Mouse (Mus musculus) lung, postnatal 0 days (tissue): ENCODE data around the gene Tob1. TPM values are rescaled to one million over a fixed set of nuclear protein-coding genes. Genes with fewer than 3 reads are reported as not detected.

Source experiments
- ATAC-seq: fragments of 200-750 bp; cut with Nextera tagmentation; 2 replicates; pipeline ENCODE4 v1.8.0; 2017; ENCODE audit warnings: moderate library complexity
- DNase-seq: peaks from one replicate; pipeline ENCODE4 v3.0.0-alpha.2; 2016; ENCODE audit warnings: low spot score
- H3K27ac ChIP-seq: fragments of 300-500 bp; sonication (generic); 2 replicates; pipeline ENCODE4 v1.5.1; 2014; ENCODE audit warnings: antibody characterized with exemption, mild to moderate bottlenecking, low read length, mixed read lengths
- H3K27me3 ChIP-seq: fragments of 300-500 bp; sonication (generic); replicated peaks from 2 replicates; pipeline ENCODE4 v1.6.1; 2014; ENCODE audit warnings: low read length, mixed read lengths; ENCODE audit not compliant: insufficient read depth
- H3K36me3 ChIP-seq: fragments of 300-500 bp; sonication (generic); 2 replicates; pipeline ENCODE4 v1.6.1; 2014; ENCODE audit warnings: low read length, mixed read lengths; ENCODE audit not compliant: insufficient read depth
- H3K4me1 ChIP-seq: fragments of 300-500 bp; sonication (generic); 2 replicates; pipeline ENCODE4 v1.6.1; 2014; ENCODE audit warnings: antibody characterized with exemption, low read depth, low read length, mixed read lengths; ENCODE audit not compliant: insufficient read depth
- H3K4me2 ChIP-seq: fragments of 300-500 bp; sonication (generic); replicated peaks from 2 replicates; pipeline ENCODE4 v1.6.1; 2014; ENCODE audit warnings: low read depth, mild to moderate bottlenecking, low read length, moderate library complexity, mixed read lengths
- H3K4me3 ChIP-seq: fragments of 300-500 bp; sonication (generic); 2 replicates; pipeline ENCODE4 v1.5.1; 2014; ENCODE audit warnings: low read depth, low read length
- H3K9ac ChIP-seq: fragments of 300-500 bp; sonication (generic); replicated peaks from 2 replicates; pipeline ENCODE4 v1.6.1; 2014; ENCODE audit warnings: low read depth, mild to moderate bottlenecking
- H3K9me3 ChIP-seq: fragments of 300-500 bp; sonication (generic); 2 replicates; pipeline ENCODE4 v1.6.1; 2016; ENCODE audit warnings: low read length, mixed read lengths
- CTCF ChIP-seq: IDR thresholded peaks from 2 replicates; pipeline ENCODE4 v1.5.1; 2016; ENCODE audit warnings: antibody characterized with exemption, mild to moderate bottlenecking
- EP300 ChIP-seq: IDR thresholded peaks from 2 replicates; pipeline ENCODE4 v1.6.1; 2016; ENCODE audit warnings: antibody characterized with exemption, mild to moderate bottlenecking, control low read depth
- WGBS: fragments of 180-500 bp; shearing (Covaris S2); extraction: QIAGEN DNeasy Blood & Tissue Kit; methylation state at CpG from one replicate; pipeline ENCODE4 v1.1.7; 2014; 5-methylcytosine and 5-hydroxymethylcytosine counted together
- polyA plus RNA-seq: library from polyadenylated mRNA; unstranded; fragments of >200 nt; fragmentation: Nextera tagmentation; extraction: Ambion mirVana; gene quantifications from 2 replicates; pipeline ENCODE4 v1.2.1, GENCODE M21; 2015

Tob1 gene
- polyA plus RNA-seq, 1 experiment from 2014 or later, result 46.0 TPM

- H3K36me3 ChIP-seq, result no peaks in the 10 kb centered on the region
- DNase-seq (no peak), ATAC-seq (no peak)
- H3K4me3 ChIP-seq, result no peak overlapping the region
- no peaks in the 10 kb centered on the region for H3K9me3 ChIP-seq
- no peak overlapping the region for H3K27ac ChIP-seq
- no peaks in the 10 kb centered on the region for H3K4me1 ChIP-seq
- no peaks in the 10 kb centered on the region for H3K27me3 ChIP-seq
- no peak for TF ChIP-seq EP300
- TF ChIP-seq CTCF, result no peak
- no peak overlapping the region for H3K4me2 ChIP-seq
- no peak overlapping the region for H3K9ac ChIP-seq
- WGBS, result 75% methylated on average over 5 of the region's 5 CpGs
These were observed 20.6 kb upstream of the Tob1 start for GRCm38 (mm10) chr11:94190665-94191064.

- Histone ChIP-seq H3K4me1 (no peaks in the 10 kb centered on the region), H3K27me3 (no peaks in the 10 kb centered on the region), H3K9ac (no peak overlapping the region), H3K4me2 (no peak overlapping the region), H3K4me3 (no peak overlapping the region), H3K36me3 (no peaks in the 10 kb centered on the region), H3K27ac (no peak overlapping the region), H3K9me3 (no peaks in the 10 kb centered on the region)
- TF ChIP-seq CTCF (no peak), EP300 (no peak)
- ATAC-seq (no peak), DNase-seq (no peak)
- WGBS, result 60% methylated on average over 2 of the region's 2 CpGs
These were observed 18.1 kb upstream of the Tob1 start for GRCm38 (mm10) chr11:94193109-94193508.

GRCm38 (mm10) chr11:94196311-94196710 is 14.9 kb upstream of the Tob1 start:
- 69% methylated on average over 3 of the region's 3 CpGs for WGBS
- DNase-seq, result no peak
- no peaks in the 10 kb centered on the region for H3K4me1 ChIP-seq
- no peaks in the 10 kb centered on the region for H3K27me3 ChIP-seq
- H3K9ac ChIP-seq, result no peak overlapping the region
- TF ChIP-seq CTCF (no peak), EP300 (no peak)
- ATAC-seq, result no peak
- H3K36me3 ChIP-seq, result no peaks in the 10 kb centered on the region
- H3K4me2 ChIP-seq, result no peak overlapping the region
- no peak overlapping the region for H3K4me3 ChIP-seq
- H3K27ac ChIP-seq, result no peak overlapping the region
- no peaks in the 10 kb centered on the region for H3K9me3 ChIP-seq

- no peaks in the 10 kb centered on the region for H3K4me1 ChIP-seq
- H3K9me3 ChIP-seq, result no peaks in the 10 kb centered on the region
- H3K4me3 ChIP-seq, result no peak overlapping the region
- DNase-seq (no peak), ATAC-seq (no peak)
- H3K4me2 ChIP-seq, result no peak overlapping the region
- H3K27ac ChIP-seq, result no peak overlapping the region
- TF ChIP-seq EP300, result no peak
- no peak for TF ChIP-seq CTCF
- H3K9ac ChIP-seq, result no peak overlapping the region
- WGBS, result 83% methylated on average over 7 of the region's 7 CpGs
- H3K27me3 ChIP-seq, result no peaks in the 10 kb centered on the region
- H3K36me3 ChIP-seq, result no peaks in the 10 kb centered on the region
These were observed 12.7 kb upstream of the Tob1 start for GRCm38 (mm10) chr11:94198405-94199146.

- no peaks in the 10 kb centered on the region for H3K9me3 ChIP-seq
- ATAC-seq (no peak), DNase-seq (no peak)
- H3K36me3 ChIP-seq, result no peaks in the 10 kb centered on the region
- no peak overlapping the region for H3K27ac ChIP-seq
- no peak overlapping the region for H3K4me3 ChIP-seq
- H3K9ac ChIP-seq, result no peak overlapping the region
- 73% methylated on average over 2 of the region's 2 CpGs for WGBS
- no peaks in the 10 kb centered on the region for H3K27me3 ChIP-seq
- H3K4me1 ChIP-seq, result no peaks in the 10 kb centered on the region
- H3K4me2 ChIP-seq, result no peak overlapping the region
- TF ChIP-seq EP300 (no peak), CTCF (no peak)
These were observed 11.5 kb upstream of the Tob1 start for GRCm38 (mm10) chr11:94199771-94200170.

- no peak for DNase-seq
- no peaks in the 10 kb centered on the region for H3K9me3 ChIP-seq
- H3K27me3 ChIP-seq, result no peaks in the 10 kb centered on the region
- no peak for ATAC-seq
- H3K9ac ChIP-seq, result no peak overlapping the region
- H3K36me3 ChIP-seq, result no peaks in the 10 kb centered on the region
- no peaks in the 10 kb centered on the region for H3K4me1 ChIP-seq
- H3K4me2 ChIP-seq, result no peak overlapping the region
- no peak for TF ChIP-seq EP300
- H3K4me3 ChIP-seq, result no peak overlapping the region
- no peak overlapping the region for H3K27ac ChIP-seq
- 52% methylated on average over 4 of the region's 4 CpGs for WGBS
These were observed 10.8 kb upstream of the Tob1 start for GRCm38 (mm10) chr11:94200422-94200821.
